Mouse (Mus musculus) embryonic facial prominence, embryonic 15.5 days (tissue): Measurements from ENCODE around the gene Fem1a. TPM values are rescaled to one million over a fixed set of nuclear protein-coding genes. Genes with fewer than 3 reads are reported as not detected.

Source experiments
- ATAC-seq: fragments of 200-750 bp; cut with Nextera tagmentation; 2 replicates; pipeline ENCODE4 v1.8.0; 2017; ENCODE audit warnings: low read depth, moderate TSS enrichment; ENCODE audit not compliant: insufficient number of reproducible peaks, low FRiP score, low TSS enrichment
- H3K27ac ChIP-seq: fragments of 300-500 bp; sonication (generic); replicated peaks from 2 replicates; pipeline ENCODE4 v1.5.1; 2015; ENCODE audit warnings: mild to moderate bottlenecking, inconsistent platforms
- H3K27me3 ChIP-seq: fragments of 300-500 bp; sonication (generic); 2 replicates; pipeline ENCODE4 v1.6.1; 2015; ENCODE audit warnings: inconsistent platforms
- H3K36me3 ChIP-seq: fragments of 300-500 bp; sonication (generic); 2 replicates; pipeline ENCODE4 v1.6.1; 2015; ENCODE audit warnings: mild to moderate bottlenecking, inconsistent platforms
- H3K4me1 ChIP-seq: fragments of 300-500 bp; sonication (generic); 2 replicates; pipeline ENCODE4 v1.6.1; 2015; ENCODE audit warnings: inconsistent platforms
- H3K4me2 ChIP-seq: fragments of 300-500 bp; sonication (generic); replicated peaks from 2 replicates; pipeline ENCODE4 v1.6.1; 2015; ENCODE audit warnings: mild to moderate bottlenecking, inconsistent platforms
- H3K4me3 ChIP-seq: fragments of 300-500 bp; sonication (generic); replicated peaks from 2 replicates; pipeline ENCODE4 v1.5.1; 2015; ENCODE audit warnings: mild to moderate bottlenecking, inconsistent platforms
- H3K9ac ChIP-seq: fragments of 300-500 bp; sonication (generic); 2 replicates; pipeline ENCODE4 v1.6.1; 2015; ENCODE audit warnings: inconsistent platforms
- H3K9me3 ChIP-seq: fragments of 300-500 bp; sonication (generic); replicated peaks from 2 replicates; pipeline ENCODE4 v1.6.1; 2016; ENCODE audit warnings: inconsistent platforms
- WGBS: fragments of 180-500 bp; shearing (Covaris S2); methylation state at CpG from one replicate; pipeline ENCODE4 v1.1.7; 2015; 5-methylcytosine and 5-hydroxymethylcytosine counted together
- polyA plus RNA-seq: library from polyadenylated mRNA; unstranded; fragments of >200 nt; fragmentation: Nextera tagmentation; extraction: Ambion mirVana; gene quantifications from 2 replicates; pipeline ENCODE4 v1.2.1, GENCODE M21; 2015

Gene Fem1a
- polyA plus RNA-seq, 1 experiment from 2014 or later = 15.0 TPM

GRCm38 (mm10) chr17:56291826-56292475, 35.3 kb downstream of the Fem1a start:
- H3K4me2 ChIP-seq = no peak overlapping the region
- no peak overlapping the region for H3K4me3 ChIP-seq
- ATAC-seq = no peak
- peak overlapping the region; percentile 97 for H3K27ac ChIP-seq
- peaks cover 2% of the 10 kb centered on the region for H3K36me3 ChIP-seq
- H3K9ac ChIP-seq = no peak overlapping the region
- peaks cover 43% of the 10 kb centered on the region for H3K4me1 ChIP-seq
- WGBS = 75% methylated on average over 7 of the region's 7 CpGs
- H3K27me3 ChIP-seq = no peaks in the 10 kb centered on the region
- H3K9me3 ChIP-seq = no peaks in the 10 kb centered on the region

- H3K4me1 ChIP-seq = peaks cover 37% of the 10 kb centered on the region
- H3K36me3 ChIP-seq = no peaks in the 10 kb centered on the region
- H3K4me3 ChIP-seq = no peak within 1 kb of the TSS
- H3K9ac ChIP-seq = no peak within 1 kb of the TSS
- H3K9me3 ChIP-seq = no peaks in the 10 kb centered on the region
- ATAC-seq = no peak
- H3K27ac ChIP-seq = peak within 1 kb of the TSS; percentile 97
- 92% methylated on average over 4 of the region's 4 CpGs for WGBS
- H3K27me3 ChIP-seq = no peaks in the 10 kb centered on the region
- no peak within 1 kb of the TSS for H3K4me2 ChIP-seq
Measured at GRCm38 (mm10) chr17:56292531-56293222, 36.1 kb downstream of the Fem1a start, which contains the start of gene Plin3. Gene Plin3, minus strand, starts transcription at chr17:56292873.

GRCm38 (mm10) chr17:56293291-56293690, 36.7 kb downstream of the Fem1a start:
- Histone ChIP-seq H3K4me3 (no peak overlapping the region), H3K9ac (no peak overlapping the region), H3K27ac (no peak overlapping the region), H3K27me3 (no peaks in the 10 kb centered on the region), H3K4me2 (no peak overlapping the region), H3K9me3 (no peaks in the 10 kb centered on the region), H3K4me1 (peaks cover 31% of the 10 kb centered on the region), H3K36me3 (no peaks in the 10 kb centered on the region)
- 73% methylated on average over 1 of the region's 1 CpGs for WGBS
- ATAC-seq = no peak

- ATAC-seq = no peak
- 83% methylated on average over 19 of the region's 19 CpGs for WGBS
- Histone ChIP-seq H3K9me3 (no peaks in the 10 kb centered on the region), H3K4me3 (no peak overlapping the region), H3K4me1 (peaks cover 22% of the 10 kb centered on the region), H3K9ac (no peak overlapping the region), H3K36me3 (no peaks in the 10 kb centered on the region), H3K27me3 (no peaks in the 10 kb centered on the region), H3K4me2 (no peak overlapping the region), H3K27ac (no peak overlapping the region)
Measured at GRCm38 (mm10) chr17:56294241-56294640, 37.6 kb downstream of the Fem1a start.

GRCm38 (mm10) chr17:56296201-56296600, 39.6 kb downstream of the Fem1a start:
- no peak overlapping the region for H3K27ac ChIP-seq
- ATAC-seq = no peak

GRCm38 (mm10) chr17:56298238-56298637, 41.6 kb downstream of the Fem1a start:
- Histone ChIP-seq H3K27me3 (no peaks in the 10 kb centered on the region), H3K4me3 (no peak overlapping the region), H3K4me1 (peaks cover 9% of the 10 kb centered on the region), H3K9me3 (no peaks in the 10 kb centered on the region), H3K27ac (no peak overlapping the region), H3K36me3 (no peaks in the 10 kb centered on the region), H3K4me2 (no peak overlapping the region), H3K9ac (no peak overlapping the region)
- ATAC-seq = no peak
- 100% methylated on average over 1 of the region's 1 CpGs for WGBS

More at GRCm38 (mm10) chr17:56296201-56296600, 39.6 kb downstream of the Fem1a start:
- H3K4me1 ChIP-seq = peaks cover 9% of the 10 kb centered on the region
- no peaks in the 10 kb centered on the region for H3K9me3 ChIP-seq
- no peaks in the 10 kb centered on the region for H3K27me3 ChIP-seq
- no peak overlapping the region for H3K4me2 ChIP-seq
- H3K9ac ChIP-seq = no peak overlapping the region
- 70% methylated on average over 1 of the region's 1 CpGs for WGBS
- H3K36me3 ChIP-seq = no peaks in the 10 kb centered on the region
- no peak overlapping the region for H3K4me3 ChIP-seq

- Histone ChIP-seq H3K4me3 (no peak within 1 kb of the TSS), H3K9ac (no peak within 1 kb of the TSS), H3K9me3 (no peaks in the 10 kb centered on the region), H3K27ac (no peak within 1 kb of the TSS), H3K4me1 (peaks cover 24% of the 10 kb centered on the region), H3K36me3 (no peaks in the 10 kb centered on the region), H3K27me3 (no peaks in the 10 kb centered on the region), H3K4me2 (no peak within 1 kb of the TSS)
- no peak for ATAC-seq
- 93% methylated on average over 9 of the region's 9 CpGs for WGBS
Measured at GRCm38 (mm10) chr17:56300186-56300585, 43.6 kb downstream of the Fem1a start, which contains the start of gene Arrdc5. Gene Arrdc5, minus strand, starts transcription at chr17:56300286.

GRCm38 (mm10) chr17:56302363-56302996, 45.9 kb downstream of the Fem1a start:
- no peak overlapping the region for H3K9ac ChIP-seq
- peak overlapping the region; percentile 100 for H3K4me2 ChIP-seq
- no peak for ATAC-seq
- WGBS = 30% methylated on average over 13 of the region's 13 CpGs
- H3K27me3 ChIP-seq = no peaks in the 10 kb centered on the region
- H3K9me3 ChIP-seq = no peaks in the 10 kb centered on the region
- H3K4me1 ChIP-seq = peaks cover 46% of the 10 kb centered on the region
- H3K4me3 ChIP-seq = peak overlapping the region; percentile 77; the same call in 1 of the 2 replicates
- no peak overlapping the region for H3K27ac ChIP-seq
- H3K36me3 ChIP-seq = no peaks in the 10 kb centered on the region

- ATAC-seq = peak; percentile 79
- H3K4me1 ChIP-seq = peaks cover 52% of the 10 kb centered on the region
Measured at GRCm38 (mm10) chr17:56303160-56303846, 46.7 kb downstream of the Fem1a start, which contains the start of gene Uhrf1. Gene Uhrf1, plus strand, starts transcription at chr17:56303321.

GRCm38 (mm10) chr17:56303847-56304586, 47.4 kb downstream of the Fem1a start:
- peak; percentile 94 for ATAC-seq
- Histone ChIP-seq H3K27me3 (no peaks in the 10 kb centered on the region), H3K27ac (peak overlapping the region; percentile 89), H3K4me2 (peak overlapping the region; percentile 100), H3K9me3 (no peaks in the 10 kb centered on the region), H3K4me1 (peaks cover 59% of the 10 kb centered on the region), H3K36me3 (peaks cover 11% of the 10 kb centered on the region; the same call in 1 of the 2 replicates), H3K9ac (peak overlapping the region; percentile 64), H3K4me3 (peak overlapping the region; percentile 77)
- WGBS = under 1% methylated on average over 68 of the region's 68 CpGs

More at GRCm38 (mm10) chr17:56303160-56303846, 46.7 kb downstream of the Fem1a start, which contains the start of gene Uhrf1:
- H3K9me3 ChIP-seq = no peaks in the 10 kb centered on the region
- H3K4me2 ChIP-seq = peak within 1 kb of the TSS; percentile 100
- H3K9ac ChIP-seq = peak within 1 kb of the TSS; percentile 64
- H3K4me3 ChIP-seq = peak within 1 kb of the TSS; percentile 77
- under 1% methylated on average over 43 of the region's 43 CpGs for WGBS
- H3K27me3 ChIP-seq = no peaks in the 10 kb centered on the region
- H3K27ac ChIP-seq = peak within 1 kb of the TSS; percentile 89
- H3K36me3 ChIP-seq = 0 out of 2 replicates have a peak, but pooled peaks cover 5% of the 10 kb centered on the region
